Mouse (Mus musculus): ENCODE data around the gene Gm5891. TPM values are rescaled to one million over a fixed set of nuclear protein-coding genes. Genes with fewer than 3 reads are reported as not detected.
"Not testable (repeated sequence)": the region's sequence is repeated elsewhere in the genome, so short reads cannot be mapped to it uniquely, and the experiment has no call there.

Gm5891 gene
- polyA plus RNA-seq (2015; fragmentation: Nextera tagmentation; extraction: Ambion mirVana): not detected in 2 replicates

DNA sequence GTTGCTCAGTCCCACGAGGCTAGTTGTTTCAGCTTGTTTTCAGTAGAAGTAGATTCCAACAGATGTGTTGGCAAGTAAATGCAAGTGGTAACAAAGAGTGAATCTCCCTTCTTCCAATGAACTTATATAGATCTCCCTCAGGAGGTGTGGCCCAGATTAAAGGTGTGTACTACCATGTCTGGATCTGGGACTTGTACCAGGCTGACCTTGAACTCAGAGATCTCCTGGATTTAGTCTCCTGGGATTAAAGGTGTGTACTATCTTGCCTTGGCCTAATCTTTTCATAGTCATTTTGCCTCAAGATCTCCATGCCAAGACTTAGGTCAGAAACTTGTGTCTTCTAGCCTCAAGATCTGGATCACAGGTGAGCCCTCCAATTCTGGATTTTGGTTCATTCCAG, at the start of gene Gm5891:
Gm5891 (minus strand) TSS at position 101 of the 400 bp plus-strand sequence.
- not testable (repeated sequence) for H3K9ac ChIP-seq; H3K27me3 ChIP-seq; H3K4me1 ChIP-seq (replicated peaks); H3K4me2 ChIP-seq; ATAC-seq (ENCODE audit: low FRiP score, low read depth); H3K4me3 ChIP-seq; H3K9me3 ChIP-seq; H3K27ac ChIP-seq (replicated peaks); H3K36me3 ChIP-seq
- WGBS: no CpG with 5 or more reads among the region's 1 CpGs

Other genes with a start within 250 kb of the Gm5891 start
- gene Gm4175, start 159.8 kb downstream of the Gm5891 start, polyA plus RNA-seq (2015; fragmentation: Nextera tagmentation; extraction: Ambion mirVana): not detected in 2 replicates
- gene Gm4177, start 124.6 kb downstream of the Gm5891 start, polyA plus RNA-seq (2015; fragmentation: Nextera tagmentation; extraction: Ambion mirVana): not detected in 2 replicates
- not detected in 2 replicates for gene Vmn1r135, start 88.9 kb downstream of the Gm5891 start, polyA plus RNA-seq (2015; fragmentation: Nextera tagmentation; extraction: Ambion mirVana)
- not detected in 2 replicates for gene Gm5725, start 77.0 kb downstream of the Gm5891 start, polyA plus RNA-seq (2015; fragmentation: Nextera tagmentation; extraction: Ambion mirVana)
- gene Vmn1r137, start 73.3 kb upstream of the Gm5891 start, polyA plus RNA-seq (2015; fragmentation: Nextera tagmentation; extraction: Ambion mirVana): not detected in 2 replicates
- not detected in 2 replicates for gene Vmn1r138, start 107.6 kb upstream of the Gm5891 start, polyA plus RNA-seq (2015; fragmentation: Nextera tagmentation; extraction: Ambion mirVana)
- not detected in 2 replicates for gene Gm6176, start 135.0 kb upstream of the Gm5891 start, polyA plus RNA-seq (2015; fragmentation: Nextera tagmentation; extraction: Ambion mirVana)
- gene Vmn1r139, start 147.8 kb upstream of the Gm5891 start, polyA plus RNA-seq (2015; fragmentation: Nextera tagmentation; extraction: Ambion mirVana): not detected in 2 replicates
- not detected in 2 replicates for gene Gm16451, start 197.0 kb upstream of the Gm5891 start, polyA plus RNA-seq (2015; fragmentation: Nextera tagmentation; extraction: Ambion mirVana)
- gene Gm10666, start 213.4 kb upstream of the Gm5891 start, polyA plus RNA-seq (2015; fragmentation: Nextera tagmentation; extraction: Ambion mirVana): not detected in 2 replicates
- not detected in 2 replicates for gene Vmn1r142, start 242.7 kb upstream of the Gm5891 start, polyA plus RNA-seq (2015; fragmentation: Nextera tagmentation; extraction: Ambion mirVana)